Mouse (Mus musculus) thymus, adult 2 months (tissue): ENCODE data around the gene Allc. TPM values are rescaled to one million over a fixed set of nuclear protein-coding genes. Genes with fewer than 3 reads are reported as not detected.

Experiments
- DNase-seq: peaks from one replicate; pipeline ENCODE4 v3.0.0; 2021
- H3K27ac ChIP-seq: fragments of 200-500 bp; 2 replicates; pipeline ENCODE4 v1.5.1; 2012; ENCODE audit warnings: low read length, control low read depth; ENCODE audit not compliant: control insufficient read depth, insufficient read depth
- H3K27me3 ChIP-seq: fragments of 200-500 bp; 2 replicates; pipeline ENCODE4 v1.6.1; 2012; ENCODE audit warnings: mild to moderate bottlenecking, low read length, moderate library complexity, mixed read lengths; ENCODE audit not compliant: control insufficient read depth, insufficient read depth
- H3K36me3 ChIP-seq: fragments of 200-500 bp; 2 replicates; pipeline ENCODE4 v1.6.1; 2012; ENCODE audit warnings: mild to moderate bottlenecking, low read length, moderate library complexity; ENCODE audit not compliant: control insufficient read depth, insufficient read depth
- H3K4me1 ChIP-seq: fragments of 200-500 bp; replicated peaks from 2 replicates; pipeline ENCODE4 v1.6.1; 2012; ENCODE audit warnings: low read length; ENCODE audit not compliant: control insufficient read depth, insufficient read depth
- H3K4me3 ChIP-seq: fragments of 200-500 bp; 2 replicates; pipeline ENCODE4 v1.5.1; 2012; ENCODE audit warnings: mild to moderate bottlenecking, low read length, control low read depth, moderate library complexity; ENCODE audit not compliant: control insufficient read depth, insufficient read depth
- CTCF ChIP-seq: fragments of 200-500 bp; IDR thresholded peaks from 2 replicates; pipeline ENCODE4 v1.5.1; 2012; ENCODE audit warnings: mild to moderate bottlenecking, control low read depth, low read length, moderate library complexity, borderline replicate concordance; ENCODE audit not compliant: control insufficient read depth, poor library complexity, insufficient read depth; ENCODE audit errors: extremely low read depth
- POLR2A ChIP-seq: fragments of 200-500 bp; IDR thresholded peaks from 2 replicates; pipeline ENCODE4 v1.6.1; 2012; ENCODE audit warnings: mild to moderate bottlenecking, low read length, control low read depth, moderate library complexity; ENCODE audit not compliant: control insufficient read depth, poor library complexity, insufficient read depth; ENCODE audit errors: extremely low read depth
- WGBS: fragments of 180-500 bp; shearing (Covaris S2); methylation state at CpG from one replicate; pipeline ENCODE4 v1.1.7; 2018; 5-methylcytosine and 5-hydroxymethylcytosine counted together
- polyA plus RNA-seq: library from polyadenylated mRNA; depleted of rRNA; stranded (reverse); fragments of >200 nt; gene quantifications from 2 replicates; pipeline ENCODE4 v1.2.3, GENCODE M21; 2012

Allc gene
- polyA plus RNA-seq, 1 experiment: 0.09 TPM

- no peaks in the 10 kb centered on the region for H3K36me3 ChIP-seq
- no peaks in the 10 kb centered on the region for H3K4me1 ChIP-seq
- no peak for DNase-seq
- H3K27ac ChIP-seq: no peak overlapping the region
- TF ChIP-seq POLR2A (no peak), CTCF (no peak)
- 42% methylated on average over 4 of the region's 4 CpGs for WGBS
- no peaks in the 10 kb centered on the region for H3K27me3 ChIP-seq
- H3K4me3 ChIP-seq: no peak overlapping the region
Observed at GRCm38 (mm10) chr12:28602259-28602658, 19.9 kb upstream of the Allc start.

- TF ChIP-seq CTCF (no peak), POLR2A (no peak)
- 61% methylated on average over 2 of the region's 2 CpGs for WGBS
- no peak for DNase-seq
- Histone ChIP-seq H3K27me3 (no peaks in the 10 kb centered on the region), H3K27ac (no peak overlapping the region), H3K4me3 (no peak overlapping the region), H3K36me3 (no peaks in the 10 kb centered on the region), H3K4me1 (no peaks in the 10 kb centered on the region)
Observed at GRCm38 (mm10) chr12:28598526-28598991, 16.2 kb upstream of the Allc start.

- TF ChIP-seq CTCF (no peak), POLR2A (no peak)
- Histone ChIP-seq H3K4me1 (no peaks in the 10 kb centered on the region), H3K4me3 (no peak overlapping the region), H3K27ac (no peak overlapping the region), H3K36me3 (no peaks in the 10 kb centered on the region), H3K27me3 (no peaks in the 10 kb centered on the region)
- DNase-seq: no peak
- WGBS: 41% methylated on average over 3 of the region's 3 CpGs
Observed at GRCm38 (mm10) chr12:28598110-28598509, 15.8 kb upstream of the Allc start.

- no peaks in the 10 kb centered on the region for H3K4me1 ChIP-seq
- WGBS: 85% methylated on average over 9 of the region's 9 CpGs
- H3K36me3 ChIP-seq: no peaks in the 10 kb centered on the region
- H3K27me3 ChIP-seq: no peaks in the 10 kb centered on the region
- DNase-seq: no peak
- no peak overlapping the region for H3K4me3 ChIP-seq
- H3K27ac ChIP-seq: no peak overlapping the region
- TF ChIP-seq POLR2A (no peak), CTCF (no peak)
Observed at GRCm38 (mm10) chr12:28597699-28598098, 15.4 kb upstream of the Allc start.

- no peak for DNase-seq
- Histone ChIP-seq H3K36me3 (no peaks in the 10 kb centered on the region), H3K4me1 (no peaks in the 10 kb centered on the region), H3K27ac (no peak overlapping the region), H3K27me3 (no peaks in the 10 kb centered on the region), H3K4me3 (no peak overlapping the region)
- TF ChIP-seq POLR2A (no peak), CTCF (no peak)
Observed at GRCm38 (mm10) chr12:28596851-28597250, 14.5 kb upstream of the Allc start.

GRCm38 (mm10) chr12:28590428-28590827 lies 8.1 kb upstream of the Allc start:
- no peak overlapping the region for H3K4me3 ChIP-seq
- no peak for DNase-seq
- no peak overlapping the region for H3K27ac ChIP-seq
- 53% methylated on average over 13 of the region's 13 CpGs for WGBS
- H3K36me3 ChIP-seq: no peaks in the 10 kb centered on the region
- no peak for TF ChIP-seq POLR2A
- TF ChIP-seq CTCF: no peak
- H3K27me3 ChIP-seq: no peaks in the 10 kb centered on the region
- no peaks in the 10 kb centered on the region for H3K4me1 ChIP-seq
